Mouse (Mus musculus) kidney, adult 9 months (tissue): ENCODE results near the gene Dpp6.

Experiments
- DNase-seq: peaks from one replicate; pipeline ENCODE4 v3.0.0; 2022

Dpp6 gene

DNA sequence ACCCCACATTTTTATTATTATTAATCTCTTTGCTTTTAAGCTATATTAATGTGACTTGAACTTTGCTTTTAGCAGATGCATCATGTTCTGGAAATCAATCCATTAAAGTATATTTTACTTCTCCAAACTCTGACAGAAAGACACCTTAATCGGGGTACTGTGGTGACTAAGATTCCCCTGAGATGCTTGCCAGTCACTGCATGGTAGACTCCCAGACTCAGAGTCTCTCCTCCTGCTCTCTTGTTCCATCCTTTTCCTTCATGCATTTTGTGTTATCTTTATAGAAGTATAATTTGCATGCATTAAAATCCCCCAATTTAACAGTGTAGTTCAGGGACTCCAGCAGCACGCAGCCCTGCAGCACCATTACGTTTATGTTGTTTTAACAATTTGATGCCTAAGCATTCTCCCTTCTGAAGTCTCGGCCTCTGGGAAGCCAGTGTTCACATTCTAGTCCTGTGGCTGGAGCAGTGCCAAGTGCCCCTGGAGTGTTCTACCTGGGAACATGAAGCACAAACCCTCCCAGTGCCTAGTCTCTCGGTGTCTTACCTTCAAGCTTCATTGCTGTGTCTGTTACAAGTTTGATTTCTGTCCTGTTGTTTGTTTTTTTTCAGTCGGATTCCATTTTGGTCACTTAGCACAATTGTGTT lies 153.1 kb downstream of the Dpp6 start:
- no peak for DNase-seq

DNA sequence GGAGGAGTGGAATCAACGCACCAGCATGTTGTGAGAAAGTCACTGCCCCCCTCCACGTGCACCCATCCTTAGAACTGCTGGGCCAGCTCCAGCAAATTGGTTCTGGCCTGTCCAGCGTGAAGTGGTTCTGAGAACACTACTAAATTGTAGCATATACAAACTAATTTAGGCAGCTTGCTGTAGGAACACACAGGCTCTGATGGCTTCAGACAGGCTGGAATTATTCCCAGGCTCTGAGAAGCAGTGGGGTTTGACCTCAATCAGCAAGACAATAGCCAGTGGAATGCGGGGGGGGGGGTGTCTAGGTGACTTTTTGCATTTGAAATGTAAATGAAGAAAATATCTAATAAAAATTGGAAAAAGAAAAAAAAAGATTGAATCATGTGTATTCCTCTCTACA lies 156.2 kb downstream of the Dpp6 start:
- DNase-seq = no peak

- no peak for DNase-seq
These were observed 162.3 kb downstream of the Dpp6 start for GRCm38 (mm10) chr5:26979348-26979747.

- DNase-seq = no peak
These were observed 162.8 kb downstream of the Dpp6 start for GRCm38 (mm10) chr5:26979755-26980154.

GRCm38 (mm10) chr5:26985114-26985513 lies 168.1 kb downstream of the Dpp6 start:
- no peak for DNase-seq

GRCm38 (mm10) chr5:26991587-26991986 lies 174.6 kb downstream of the Dpp6 start:
- no peak for DNase-seq

GRCm38 (mm10) chr5:27003537-27003936 lies 186.5 kb downstream of the Dpp6 start:
- no peak for DNase-seq

- DNase-seq = no peak
These were observed 192.2 kb downstream of the Dpp6 start for GRCm38 (mm10) chr5:27009157-27009556.

DNA sequence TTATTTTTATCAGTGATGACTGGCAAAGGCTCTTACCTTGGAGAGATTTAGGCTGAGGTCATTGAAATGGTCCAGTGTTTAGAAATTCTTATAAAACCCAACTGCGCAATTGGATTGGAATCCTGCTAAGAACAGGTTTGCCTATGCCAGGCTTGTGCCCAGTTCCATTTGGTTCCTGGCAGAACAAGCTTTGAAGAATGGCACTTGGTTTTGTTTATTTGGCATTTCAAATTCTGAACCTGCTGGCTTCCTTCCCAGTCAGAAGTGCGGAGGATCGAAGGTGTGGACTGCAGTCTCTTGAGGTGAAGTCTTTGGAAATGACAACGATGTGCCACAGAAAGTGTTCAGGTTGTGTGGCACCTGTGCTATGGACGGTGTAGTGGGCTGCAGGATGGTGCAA lies 193.6 kb downstream of the Dpp6 start:
- no peak for DNase-seq

GRCm38 (mm10) chr5:27018314-27018956 lies 201.4 kb downstream of the Dpp6 start:
- DNase-seq = no peak

DNA sequence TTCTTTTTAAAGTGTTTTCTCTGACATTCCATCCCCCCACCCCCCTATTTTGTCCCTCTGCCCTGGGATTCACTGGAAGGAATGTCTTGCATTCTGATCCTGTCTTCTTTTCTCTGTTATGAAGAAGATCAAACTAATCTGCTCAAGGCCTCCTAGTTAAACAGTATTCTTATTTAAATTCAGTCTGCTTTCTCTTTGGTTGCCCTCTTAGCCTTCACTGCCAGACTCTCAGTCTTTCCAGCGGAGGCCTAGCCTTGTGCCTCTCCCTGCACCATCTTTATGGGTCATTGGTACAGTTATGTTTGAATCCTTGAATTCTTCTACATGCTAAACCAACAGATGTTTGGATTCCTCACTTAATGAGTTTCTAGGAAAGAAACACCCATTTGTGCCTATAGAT lies 211.6 kb downstream of the Dpp6 start:
- no peak for DNase-seq

DNA sequence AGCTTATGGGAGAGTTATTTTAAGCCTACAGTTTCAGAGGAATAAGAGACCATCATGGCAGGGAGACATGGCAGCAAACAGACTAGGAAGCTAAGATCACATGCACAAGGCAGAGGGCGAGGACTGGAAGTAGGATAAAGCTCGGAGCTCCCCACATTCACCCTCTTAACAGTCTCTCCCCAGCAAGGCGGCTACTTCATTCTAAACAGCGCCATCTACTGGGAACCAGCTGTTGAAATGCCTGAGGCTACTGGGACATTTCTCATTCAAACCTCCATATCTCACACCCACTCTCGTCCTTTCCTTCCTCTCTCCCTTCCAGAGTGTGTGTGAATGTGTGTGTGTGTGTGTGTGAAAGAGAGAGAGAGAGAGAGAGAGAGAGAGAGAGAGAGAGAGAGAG lies 212.8 kb downstream of the Dpp6 start:
- DNase-seq = peak; percentile 3

GRCm38 (mm10) chr5:27034858-27035257 lies 217.9 kb downstream of the Dpp6 start:
- DNase-seq = no peak

DNA sequence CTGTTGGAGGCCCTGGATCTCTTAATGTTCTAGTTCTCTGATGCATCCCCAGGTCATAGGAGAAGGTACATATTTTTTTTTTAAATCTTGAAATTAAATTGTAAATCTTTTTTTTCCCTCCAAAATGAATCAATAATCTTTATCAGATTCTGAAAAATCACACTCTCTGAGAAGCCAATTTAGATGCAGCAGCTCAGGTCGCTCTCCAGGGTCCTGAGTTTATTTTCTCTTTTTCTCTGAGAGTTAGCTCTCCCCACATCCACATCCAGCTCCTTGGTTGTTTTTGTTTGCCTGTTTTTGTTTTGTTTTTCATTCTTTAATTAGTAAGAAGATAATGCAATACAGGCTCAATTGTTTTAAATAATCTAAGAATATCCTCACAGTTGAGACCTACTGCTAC lies 218.3 kb downstream of the Dpp6 start:
- DNase-seq = no peak

- DNase-seq = peak; percentile 11
These were observed 218.9 kb downstream of the Dpp6 start for GRCm38 (mm10) chr5:27035891-27036290.

DNA sequence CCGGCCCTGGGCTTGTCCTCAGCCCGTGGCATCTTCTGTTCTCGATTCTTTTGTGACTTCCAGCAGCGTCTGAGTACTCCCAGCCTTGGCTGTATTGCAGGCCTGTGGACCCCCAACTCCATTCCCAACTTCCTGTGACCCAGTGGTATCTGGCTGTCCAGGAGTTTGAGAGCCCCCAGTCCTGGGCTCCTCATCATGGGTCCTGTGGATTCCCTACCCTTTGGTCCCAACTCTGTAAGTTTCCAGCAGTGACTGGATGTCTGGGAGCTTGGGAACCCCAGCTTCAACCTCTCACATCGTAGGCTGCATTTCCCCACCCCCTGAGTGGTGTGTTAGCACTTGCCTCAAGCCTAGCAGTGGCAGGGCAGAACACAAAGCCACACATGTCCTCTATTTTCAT lies 220.8 kb downstream of the Dpp6 start:
- no peak for DNase-seq

DNA sequence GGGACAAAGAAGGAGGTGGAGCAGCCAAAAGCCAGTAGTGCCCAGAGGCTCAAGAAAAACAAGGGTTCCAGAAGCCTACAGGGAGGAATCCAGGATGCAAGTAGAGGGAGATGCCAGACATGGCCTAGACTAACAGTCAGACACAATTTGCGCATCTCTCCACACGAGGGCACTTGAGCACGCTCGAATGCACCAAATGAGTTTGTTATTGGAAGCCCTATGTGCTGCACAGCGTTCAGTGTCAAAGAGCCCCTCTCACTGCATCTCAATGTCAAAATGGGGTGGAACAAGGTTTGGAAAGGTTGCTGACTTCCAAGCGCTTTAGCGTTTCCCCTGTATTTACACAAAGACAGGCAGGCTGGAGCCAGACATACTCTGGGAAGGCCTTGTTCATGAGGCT lies 231.2 kb downstream of the Dpp6 start:
- DNase-seq = peak; percentile 8

- no peak for DNase-seq
These were observed 231.9 kb downstream of the Dpp6 start for GRCm38 (mm10) chr5:27048926-27049325.

- DNase-seq = no peak
These were observed 232.5 kb downstream of the Dpp6 start for GRCm38 (mm10) chr5:27049341-27050091.

- no peak for DNase-seq
These were observed 234.2 kb downstream of the Dpp6 start for GRCm38 (mm10) chr5:27051250-27051649.

- no peak for DNase-seq
These were observed 235.4 kb downstream of the Dpp6 start for GRCm38 (mm10) chr5:27052441-27052840.

- DNase-seq = peak; percentile 49
These were observed 239.4 kb downstream of the Dpp6 start for GRCm38 (mm10) chr5:27056436-27056835.

DNA sequence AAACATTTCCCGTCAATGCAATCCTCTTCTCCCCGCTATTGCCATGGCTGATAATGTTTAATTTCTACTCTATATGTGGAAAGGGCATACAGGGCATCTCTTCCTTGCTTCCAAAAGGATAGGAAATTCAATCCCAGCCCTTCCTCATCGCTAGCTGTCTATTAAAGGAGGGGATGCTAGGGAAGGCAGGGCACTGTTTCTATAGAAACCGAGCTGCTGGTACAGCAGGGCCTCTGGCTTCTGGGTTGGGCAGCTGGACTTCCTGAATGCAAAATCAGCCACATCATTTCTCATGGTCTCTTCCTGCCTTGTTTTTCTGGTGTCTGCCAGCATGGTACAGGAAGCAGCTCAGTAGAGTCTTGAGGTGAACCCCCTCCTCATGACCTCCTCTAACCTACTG lies 243.1 kb downstream of the Dpp6 start:
- no peak for DNase-seq

GRCm38 (mm10) chr5:27063871-27064270 lies 246.9 kb downstream of the Dpp6 start:
- peak; percentile 64 for DNase-seq
